Mouse (Mus musculus): ENCODE results near the gene Btd. TPM values are rescaled to one million over a fixed set of nuclear protein-coding genes. Genes with fewer than 3 reads are reported as not detected.

The Btd gene
- polyA plus RNA-seq, 1 experiment from 2014 or later, result 19.8 TPM

GRCm38 (mm10) chr14:31650347-31650746 is 9.5 kb downstream of the Btd start:
- Histone ChIP-seq H3K9me3 (0 out of 2 replicates have a peak, but pooled peaks cover 3% of the 10 kb centered on the region), H3K4me1 (peaks cover 34% of the 10 kb centered on the region), H3K4me3 (no peak overlapping the region), H3K27me3 (replicated peaks) (no peaks in the 10 kb centered on the region), H3K4me2 (no peak overlapping the region), H3K9ac (no peak overlapping the region), H3K36me3 (no peaks in the 10 kb centered on the region), H3K27ac (replicated peaks) (no peak overlapping the region)
- ATAC-seq (ENCODE audit: extremely low read depth, insufficient number of reproducible peaks, low FRiP score, low TSS enrichment), result no peak
- WGBS, result 96% methylated on average over 3 of the region's 3 CpGs

- WGBS, result 60% methylated on average over 7 of the region's 7 CpGs
- ATAC-seq (ENCODE audit: extremely low read depth, insufficient number of reproducible peaks, low FRiP score, low TSS enrichment), result no peak
Observed at GRCm38 (mm10) chr14:31651206-31651605, 10.4 kb downstream of the Btd start.

GRCm38 (mm10) chr14:31652106-31652505 is 11.3 kb downstream of the Btd start:
- no peak overlapping the region for H3K27ac ChIP-seq (replicated peaks)
- 35% methylated on average over 5 of the region's 5 CpGs for WGBS

More at GRCm38 (mm10) chr14:31651206-31651605, 10.4 kb downstream of the Btd start:
- Histone ChIP-seq H3K4me3 (no peak overlapping the region), H3K9me3 (0 out of 2 replicates have a peak, but pooled peaks cover 3% of the 10 kb centered on the region), H3K4me2 (no peak overlapping the region), H3K36me3 (no peaks in the 10 kb centered on the region), H3K27ac (replicated peaks) (no peak overlapping the region), H3K4me1 (peaks cover 34% of the 10 kb centered on the region), H3K27me3 (replicated peaks) (no peaks in the 10 kb centered on the region), H3K9ac (no peak overlapping the region)

GRCm38 (mm10) chr14:31652624-31653023 is 11.8 kb downstream of the Btd start:
- ATAC-seq (ENCODE audit: extremely low read depth, insufficient number of reproducible peaks, low FRiP score, low TSS enrichment), result no peak
- Histone ChIP-seq H3K27me3 (replicated peaks) (no peaks in the 10 kb centered on the region), H3K4me3 (no peak overlapping the region), H3K9me3 (0 out of 2 replicates have a peak, but pooled peaks cover 3% of the 10 kb centered on the region), H3K4me2 (no peak overlapping the region), H3K27ac (replicated peaks) (no peak overlapping the region), H3K4me1 (peaks cover 45% of the 10 kb centered on the region), H3K9ac (peak overlapping the region; percentile 16; the same call in 1 of the 2 replicates), H3K36me3 (no peaks in the 10 kb centered on the region)
- WGBS, result 90% methylated on average over 1 of the region's 1 CpGs

More at GRCm38 (mm10) chr14:31652106-31652505, 11.3 kb downstream of the Btd start:
- Histone ChIP-seq H3K4me3 (no peak overlapping the region), H3K9ac (no peak overlapping the region), H3K27me3 (replicated peaks) (no peaks in the 10 kb centered on the region), H3K4me2 (no peak overlapping the region), H3K36me3 (no peaks in the 10 kb centered on the region), H3K9me3 (0 out of 2 replicates have a peak, but pooled peaks cover 3% of the 10 kb centered on the region), H3K4me1 (peaks cover 40% of the 10 kb centered on the region)
- ATAC-seq (ENCODE audit: extremely low read depth, insufficient number of reproducible peaks, low FRiP score, low TSS enrichment), result no peak

GRCm38 (mm10) chr14:31653101-31653875 is 12.5 kb downstream of the Btd start:
- H3K4me3 ChIP-seq, result no peak overlapping the region
- H3K36me3 ChIP-seq, result no peaks in the 10 kb centered on the region
- H3K9ac ChIP-seq, result peak overlapping the region; percentile 16; the same call in 1 of the 2 replicates
- no peaks in the 10 kb centered on the region for H3K27me3 ChIP-seq (replicated peaks)
- no peak overlapping the region for H3K4me2 ChIP-seq
- peaks cover 52% of the 10 kb centered on the region for H3K4me1 ChIP-seq
- H3K27ac ChIP-seq (replicated peaks), result 0 out of 2 replicates have a peak overlapping the region, but pooled peaks have one; percentile 15
- ATAC-seq (ENCODE audit: extremely low read depth, insufficient number of reproducible peaks, low FRiP score, low TSS enrichment), result no peak
- WGBS, result 48% methylated on average over 14 of the region's 14 CpGs
- H3K9me3 ChIP-seq, result 0 out of 2 replicates have a peak, but pooled peaks cover 3% of the 10 kb centered on the region

- H3K27me3 ChIP-seq (replicated peaks), result no peaks in the 10 kb centered on the region
- no peak overlapping the region for H3K9ac ChIP-seq
- no peak for ATAC-seq (ENCODE audit: extremely low read depth, insufficient number of reproducible peaks, low FRiP score, low TSS enrichment)
- H3K4me3 ChIP-seq, result no peak overlapping the region
- H3K4me1 ChIP-seq, result peaks cover 61% of the 10 kb centered on the region
- 87% methylated on average over 5 of the region's 5 CpGs for WGBS
- no peaks in the 10 kb centered on the region for H3K36me3 ChIP-seq
- no peak overlapping the region for H3K27ac ChIP-seq (replicated peaks)
- 0 out of 2 replicates have a peak, but pooled peaks cover 3% of the 10 kb centered on the region for H3K9me3 ChIP-seq
- H3K4me2 ChIP-seq, result no peak overlapping the region
Observed at GRCm38 (mm10) chr14:31654816-31655215, 14.0 kb downstream of the Btd start.

- H3K9ac ChIP-seq, result no peak overlapping the region
- H3K27ac ChIP-seq (replicated peaks), result no peak overlapping the region
- no peaks in the 10 kb centered on the region for H3K36me3 ChIP-seq
- no peak overlapping the region for H3K4me2 ChIP-seq
- peaks cover 67% of the 10 kb centered on the region for H3K4me1 ChIP-seq
- no peak for ATAC-seq (ENCODE audit: extremely low read depth, insufficient number of reproducible peaks, low FRiP score, low TSS enrichment)
- WGBS, result 80% methylated on average over 14 of the region's 14 CpGs
- H3K27me3 ChIP-seq (replicated peaks), result no peaks in the 10 kb centered on the region
- H3K9me3 ChIP-seq, result 0 out of 2 replicates have a peak, but pooled peaks cover 1% of the 10 kb centered on the region
- H3K4me3 ChIP-seq, result no peak overlapping the region
Observed at GRCm38 (mm10) chr14:31655406-31655805, 14.6 kb downstream of the Btd start.

- Histone ChIP-seq H3K27me3 (replicated peaks) (no peaks in the 10 kb centered on the region), H3K4me3 (no peak overlapping the region), H3K9me3 (no peaks in the 10 kb centered on the region), H3K36me3 (no peaks in the 10 kb centered on the region), H3K4me1 (peaks cover 72% of the 10 kb centered on the region), H3K27ac (replicated peaks) (no peak overlapping the region), H3K9ac (no peak overlapping the region), H3K4me2 (no peak overlapping the region)
- ATAC-seq (ENCODE audit: extremely low read depth, insufficient number of reproducible peaks, low FRiP score, low TSS enrichment), result no peak
- WGBS, result 68% methylated on average over 7 of the region's 7 CpGs
Observed at GRCm38 (mm10) chr14:31656386-31656785, 15.6 kb downstream of the Btd start.

- no peak overlapping the region for H3K9ac ChIP-seq
- ATAC-seq (ENCODE audit: extremely low read depth, insufficient number of reproducible peaks, low FRiP score, low TSS enrichment), result no peak
- no peak overlapping the region for H3K4me2 ChIP-seq
- H3K27me3 ChIP-seq (replicated peaks), result no peaks in the 10 kb centered on the region
- peak overlapping the region; percentile 98 for H3K27ac ChIP-seq (replicated peaks)
- H3K4me1 ChIP-seq, result peaks cover 72% of the 10 kb centered on the region
- WGBS, result 36% methylated on average over 5 of the region's 5 CpGs
- H3K9me3 ChIP-seq, result no peaks in the 10 kb centered on the region
- no peaks in the 10 kb centered on the region for H3K36me3 ChIP-seq
- no peak overlapping the region for H3K4me3 ChIP-seq
Observed at GRCm38 (mm10) chr14:31656857-31657645, 16.2 kb downstream of the Btd start.

- H3K4me2 ChIP-seq, result no peak overlapping the region
- ATAC-seq (ENCODE audit: extremely low read depth, insufficient number of reproducible peaks, low FRiP score, low TSS enrichment), result no peak
- no peak overlapping the region for H3K4me3 ChIP-seq
- H3K9ac ChIP-seq, result no peak overlapping the region
- no peaks in the 10 kb centered on the region for H3K9me3 ChIP-seq
- peak overlapping the region; percentile 98 for H3K27ac ChIP-seq (replicated peaks)
- no peaks in the 10 kb centered on the region for H3K27me3 ChIP-seq (replicated peaks)
- H3K36me3 ChIP-seq, result no peaks in the 10 kb centered on the region
- WGBS, result 88% methylated on average over 8 of the region's 8 CpGs
- H3K4me1 ChIP-seq, result peaks cover 72% of the 10 kb centered on the region
Observed at GRCm38 (mm10) chr14:31658126-31658680, 17.4 kb downstream of the Btd start.
